Mouse (Mus musculus) left cerebral cortex, postnatal 25 days (tissue): ENCODE measurements at regions not wholly inside any gene's neighbourhood (a gene's known extent, or its start where the extent isn't known, plus 50 kb on each side); places are given as distances from the start of the nearest gene placed in this dataset.

Experiments
- DNase-seq, 2 experiments: peaks; one replicate each; pipeline ENCODE4 v3.0.0; 2022; ENCODE audit warnings: low spot score in 2 of 2, mixed read lengths in 1 of 2
- intact Hi-C: fragments of 180-260 bp; cut with DNase I; formaldehyde crosslinking; loops from one replicate; pipeline ENCODE4 v1.15.1; 2025

- intact Hi-C loops, result no loop called here
- no peak for DNase-seq
Observed at GRCm38 (mm10) chr1:77137663-77138062, 377.2 kb downstream of the Epha4 start.

- intact Hi-C loops, result no loop called here
- DNase-seq, result no peak
Observed at GRCm38 (mm10) chr1:77140906-77141305, 374.0 kb downstream of the Epha4 start.

- DNase-seq, result no peak
- intact Hi-C loops, result no loop called here
Observed at GRCm38 (mm10) chr1:77148052-77148451, 366.8 kb downstream of the Epha4 start.

- intact Hi-C loops, result no loop called here
- no peak for DNase-seq
Observed at GRCm38 (mm10) chr1:77168316-77168715, 346.6 kb downstream of the Epha4 start.

- no peak for DNase-seq
- intact Hi-C loops, result no loop called here
Observed at GRCm38 (mm10) chr1:77172463-77172862, 342.4 kb downstream of the Epha4 start.

GRCm38 (mm10) chr1:77174801-77175200, 340.1 kb downstream of the Epha4 start:
- no peak for DNase-seq
- intact Hi-C loops, result no loop called here

- DNase-seq, result peak; percentile 6 to 11
- intact Hi-C loops, result no loop called here
Observed at GRCm38 (mm10) chr1:77175214-77175613, 339.7 kb downstream of the Epha4 start.

- intact Hi-C loops, result no loop called here
- DNase-seq, result no peak
Observed at GRCm38 (mm10) chr1:77176516-77176915, 338.4 kb downstream of the Epha4 start.

- intact Hi-C loops, result no loop called here
- DNase-seq, result no peak
Observed at GRCm38 (mm10) chr1:77183965-77184364, 330.9 kb downstream of the Epha4 start.

GRCm38 (mm10) chr1:77190141-77190540, 324.7 kb downstream of the Epha4 start:
- intact Hi-C loops, result no loop called here
- DNase-seq, result no peak

GRCm38 (mm10) chr1:77201321-77201917, 313.5 kb downstream of the Epha4 start:
- no peak for DNase-seq
- intact Hi-C loops, result no loop called here

GRCm38 (mm10) chr1:77202948-77203347, 311.9 kb downstream of the Epha4 start:
- intact Hi-C loops, result no loop called here
- DNase-seq, result no peak

GRCm38 (mm10) chr1:77206535-77206934, 308.4 kb downstream of the Epha4 start:
- intact Hi-C loops, result no loop called here
- no peak for DNase-seq

- intact Hi-C loops, result no loop called here
- no peak for DNase-seq
Observed at GRCm38 (mm10) chr1:77209395-77209794, 305.5 kb downstream of the Epha4 start.

- DNase-seq, result no peak
- intact Hi-C loops, result no loop called here
Observed at GRCm38 (mm10) chr1:77213462-77214098, 301.3 kb downstream of the Epha4 start.

GRCm38 (mm10) chr1:77219488-77220321, 295.2 kb downstream of the Epha4 start:
- intact Hi-C loops, result no loop called here
- DNase-seq, result no peak

- intact Hi-C loops, result no loop called here
- no peak for DNase-seq
Observed at GRCm38 (mm10) chr1:77220322-77220590, 294.6 kb downstream of the Epha4 start.

GRCm38 (mm10) chr1:77220783-77221182, 294.1 kb downstream of the Epha4 start:
- no peak for DNase-seq
- intact Hi-C loops, result no loop called here

GRCm38 (mm10) chr1:77221900-77222299, 293.0 kb downstream of the Epha4 start:
- intact Hi-C loops, result no loop called here
- DNase-seq, result no peak

GRCm38 (mm10) chr1:77226546-77226945, 288.3 kb downstream of the Epha4 start:
- intact Hi-C loops, result no loop called here
- no peak for DNase-seq

- DNase-seq, result peak in 1 of 2 experiments; percentile 43
- intact Hi-C loops, result no loop called here
Observed at GRCm38 (mm10) chr1:77226991-77227515, 287.8 kb downstream of the Epha4 start.
